Comparison of ENCODE assay signal across 25 mouse cellular contexts in the genomic region with DNA sequence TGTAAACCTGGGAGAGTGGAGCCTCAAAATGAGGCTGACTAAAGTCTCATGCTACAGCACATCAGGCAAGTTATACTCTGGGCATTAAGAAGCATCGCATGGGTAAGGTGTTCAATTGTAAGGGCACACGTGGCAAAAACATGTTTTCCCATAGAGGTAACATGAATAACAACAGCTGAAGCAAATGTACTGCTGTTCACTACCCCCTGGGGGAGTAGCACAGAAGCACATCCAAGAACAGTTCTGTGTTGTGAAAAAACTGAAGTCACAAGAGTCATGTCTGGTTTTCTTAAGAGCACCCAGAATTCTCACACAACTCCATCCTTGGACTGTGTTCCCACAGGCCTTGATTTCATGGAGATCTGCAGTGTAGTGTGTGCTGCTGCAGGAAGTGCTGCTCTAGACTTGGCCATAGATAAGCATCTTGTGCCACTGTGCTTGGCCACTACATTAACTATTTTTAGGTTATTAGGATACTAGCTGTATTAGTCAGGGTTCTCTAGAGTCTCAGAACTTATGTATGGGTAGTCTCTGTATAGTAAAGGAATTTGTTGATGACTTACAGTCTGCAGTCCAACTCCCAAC. TPM values are rescaled to one million over a fixed set of nuclear protein-coding genes. Genes with fewer than 3 reads are reported as not detected.
DNase-seq lines count a peak whose midpoint lies in the region; ATAC-seq and TF ChIP-seq lines count a peak whose summit lies in the region.
"Had no signal": no experiment of that assay in that cellular context is flagged by ENCODE, and none has a peak within 500 bp of the region (broad histone marks: within the 10 kb centered on the region; RNA-seq: fewer than 3 reads in every experiment).

No protein-coding gene starts in this region.

- WGBS in forebrain, postnatal 0 days = 85% methylated on average over 2 of the region's 2 CpGs
- WGBS in forebrain, embryonic 12.5 days = 73% methylated on average over 2 of the region's 2 CpGs
- 88% methylated on average over 2 of the region's 2 CpGs for WGBS in kidney, embryonic 15.5 days

- H3K27me3 ChIP-seq in forebrain, postnatal 0 days (ENCODE audit: insufficient read depth, low read length) = no peaks in the 10 kb centered on the region
- H3K27me3 ChIP-seq in forebrain, embryonic 12.5 days = no peaks in the 10 kb centered on the region; the same call in 1 of the 2 replicates
- no peaks in the 10 kb centered on the region for H3K27me3 ChIP-seq in kidney, embryonic 15.5 days
- H3K27me3 ChIP-seq: CH12.LX; embryonic facial prominence, embryonic 12.5 days; forebrain, embryonic 13.5 days; hindbrain, embryonic 12.5 days had no signal

- H3K36me3 ChIP-seq in forebrain, postnatal 0 days (ENCODE audit: insufficient read depth) = 0 out of 2 replicates have a peak, but pooled peaks cover 4% of the 10 kb centered on the region
- no peaks in the 10 kb centered on the region for H3K36me3 ChIP-seq in forebrain, embryonic 12.5 days (replicated peaks)
- peaks cover 6% of the 10 kb centered on the region; the same call in 1 of the 2 replicates for H3K36me3 ChIP-seq in kidney, embryonic 15.5 days
- H3K36me3 ChIP-seq: embryonic facial prominence, embryonic 12.5 days had no signal

- DNase-seq in forebrain, postnatal 0 days = no peak
- no peak for DNase-seq in layer of hippocampus, adult 2 months (ENCODE audit: low spot score in 2 of 2)
- no peak for DNase-seq in layer of hippocampus, adult 9-10 months (ENCODE audit: low spot score)
- DNase-seq in 3T3-L1 (ENCODE audit: low read depth, low spot score) = peak; percentile 12
- DNase-seq: adrenal gland, adult 8-10 months; cerebellum, adult 11 months; cerebellum, adult 8-10 months; cerebellum, postnatal 14 days; gastrocnemius, postnatal 36 days; heart, adult 18-20 months; heart, postnatal 4 days had no signal

- H3K9me3 ChIP-seq in forebrain, postnatal 0 days (ENCODE audit: low read length) = no peaks in the 10 kb centered on the region
- no peaks in the 10 kb centered on the region for H3K9me3 ChIP-seq in forebrain, embryonic 12.5 days
- H3K9me3 ChIP-seq in kidney, embryonic 15.5 days (replicated peaks) = no peaks in the 10 kb centered on the region
- H3K9me3 ChIP-seq: embryonic facial prominence, embryonic 12.5 days; forebrain, embryonic 13.5 days; hindbrain, embryonic 12.5 days had no signal

- H3K4me1 ChIP-seq in forebrain, postnatal 0 days (ENCODE audit: insufficient read depth) = peaks cover 5% of the 10 kb centered on the region
- peaks cover 15% of the 10 kb centered on the region for H3K4me1 ChIP-seq in forebrain, embryonic 12.5 days
- H3K4me1 ChIP-seq in embryonic fibroblast, embryonic 13.5 days (ENCODE audit: control insufficient read depth, insufficient read depth, low read length) = 0 out of 2 replicates have a peak, but pooled peaks cover 5% of the 10 kb centered on the region
- peaks cover 24% of the 10 kb centered on the region for H3K4me1 ChIP-seq in kidney, embryonic 15.5 days

- TF ChIP-seq CTCF in forebrain, postnatal 0 days (IDR thresholded peaks at IDR 0.05; ENCODE audit: low read depth) = 0 out of 2 replicates have a peak, but pooled peaks have one; percentile 2
- peak; percentile 54 for TF ChIP-seq CTCF in layer of hippocampus, adult 2 months (conservative IDR thresholded peaks at IDR 0.05)
- no peak for TF ChIP-seq CTCF in embryonic fibroblast, embryonic 13.5 days (IDR thresholded peaks at IDR 0.05; ENCODE audit: borderline replicate concordance, insufficient read depth, low read length)

- no peak for ATAC-seq in forebrain, postnatal 0 days
- ATAC-seq in forebrain, embryonic 12.5 days (ENCODE audit: low FRiP score) = no peak
- ATAC-seq in kidney, embryonic 15.5 days (replicated peaks; ENCODE audit: low FRiP score) = no peak
- ATAC-seq: forebrain, embryonic 13.5 days; hindbrain, embryonic 16.5 days had no signal

- no peak overlapping the region for H3K4me2 ChIP-seq in forebrain, postnatal 0 days (ENCODE audit: low read depth)
- no peak overlapping the region for H3K4me2 ChIP-seq in forebrain, embryonic 12.5 days
- no peak overlapping the region for H3K4me2 ChIP-seq in kidney, embryonic 15.5 days
- H3K4me2 ChIP-seq: embryonic facial prominence, embryonic 12.5 days; forebrain, embryonic 13.5 days; heart, embryonic 11.5 days; hindbrain, embryonic 12.5 days had no signal

- H3K9ac ChIP-seq in forebrain, postnatal 0 days = no peak overlapping the region
- no peak overlapping the region for H3K9ac ChIP-seq in forebrain, embryonic 12.5 days
- H3K9ac ChIP-seq in kidney, embryonic 15.5 days = no peak overlapping the region
- H3K9ac ChIP-seq: embryonic facial prominence, embryonic 12.5 days; forebrain, embryonic 13.5 days; hindbrain, embryonic 12.5 days had no signal

- no peak for TF ChIP-seq POLR2A in embryonic fibroblast, embryonic 13.5 days (IDR thresholded peaks at IDR 0.05; ENCODE audit: low read depth, low read length)

- no peak overlapping the region for H3K27ac ChIP-seq in forebrain, postnatal 0 days (ENCODE audit: low read depth, low read length)
- H3K27ac ChIP-seq in forebrain, embryonic 12.5 days = no peak overlapping the region
- no peak overlapping the region for H3K27ac ChIP-seq in layer of hippocampus, adult 2 months
- H3K27ac ChIP-seq in embryonic fibroblast, embryonic 13.5 days (ENCODE audit: insufficient read depth, low read length) = peak overlapping the region; percentile 89
- H3K27ac ChIP-seq in kidney, embryonic 15.5 days = no peak overlapping the region
- H3K27ac ChIP-seq: embryonic facial prominence, embryonic 12.5 days; forebrain, embryonic 13.5 days; hindbrain, embryonic 12.5 days had no signal

- no peak overlapping the region for H3K4me3 ChIP-seq in forebrain, postnatal 0 days (ENCODE audit: low read depth, low read length)
- no peak overlapping the region for H3K4me3 ChIP-seq in forebrain, embryonic 12.5 days (replicated peaks)
- no peak overlapping the region for H3K4me3 ChIP-seq in layer of hippocampus, adult 2 months
- H3K4me3 ChIP-seq in embryonic fibroblast, embryonic 13.5 days (ENCODE audit: insufficient read depth, low read length) = no peak overlapping the region
- no peak overlapping the region for H3K4me3 ChIP-seq in kidney, embryonic 15.5 days (replicated peaks)
- H3K4me3 ChIP-seq: embryonic facial prominence, embryonic 12.5 days; forebrain, embryonic 13.5 days; hindbrain, embryonic 12.5 days had no signal

RNA-seq across cellular contexts. Expression of a gene that starts 1.9 kb away (rescaled TPM):
- total RNA-seq in forebrain, postnatal 0 days (2014; rRNA removed) = 55.2 and 59.2 TPM in 2 replicates
- 64.1 and 64.7 TPM in 2 replicates for polyA plus RNA-seq in forebrain, postnatal 0 days (2015; fragmentation: Nextera tagmentation; extraction: Ambion mirVana)
- polyA plus RNA-seq in forebrain, embryonic 12.5 days (2016; fragmentation: Nextera tagmentation; extraction: Ambion mirVana) = 35.0 and 39.0 TPM in 2 replicates
- total RNA-seq in layer of hippocampus, adult 2 months (2021) = 10 to 100 TPM; 44.7 to 47.2 TPM
- polyA plus RNA-seq in embryonic fibroblast, embryonic 13.5 days (2011; ENCODE audit: insufficient read length, low read depth, missing spikeins) = 15.8 and 16.5 TPM in 2 replicates
- 43.1 and 49.4 TPM in 2 replicates for polyA plus RNA-seq in kidney, embryonic 15.5 days (2015; fragmentation: Nextera tagmentation; extraction: Ambion mirVana)

RNA-seq across cellular contexts. Expression of a gene that starts 11.9 kb away (rescaled TPM):
- 0.24 TPM in 1 of 2 replicates, not detected in the other for total RNA-seq in forebrain, postnatal 0 days (2014; rRNA removed)
- 0.24 and 0.86 TPM in 2 replicates for polyA plus RNA-seq in forebrain, postnatal 0 days (2015; fragmentation: Nextera tagmentation; extraction: Ambion mirVana)
- polyA plus RNA-seq in forebrain, embryonic 12.5 days (2016; fragmentation: Nextera tagmentation; extraction: Ambion mirVana) = 2.3 and 3.9 TPM in 2 replicates
- 1 to 10 TPM in 1 of 2 experiments, under 1 TPM in 1; 0.44 to 1.4 TPM for total RNA-seq in layer of hippocampus, adult 2 months (2021)
- 203 and 419 TPM in 2 replicates for polyA plus RNA-seq in embryonic fibroblast, embryonic 13.5 days (2011; ENCODE audit: insufficient read length, low read depth, missing spikeins)
- polyA plus RNA-seq in kidney, embryonic 15.5 days (2015; fragmentation: Nextera tagmentation; extraction: Ambion mirVana) = 11.1 and 40.8 TPM in 2 replicates
- total RNA-seq: CH12.LX had no signal

RNA-seq across cellular contexts. Expression of a gene that starts 15.9 kb away (rescaled TPM):
- 31.0 and 32.3 TPM in 2 replicates for total RNA-seq in forebrain, postnatal 0 days (2014; rRNA removed)
- polyA plus RNA-seq in forebrain, postnatal 0 days (2015; fragmentation: Nextera tagmentation; extraction: Ambion mirVana) = 13.3 and 16.3 TPM in 2 replicates
- 15.8 and 16.4 TPM in 2 replicates for polyA plus RNA-seq in forebrain, embryonic 12.5 days (2016; fragmentation: Nextera tagmentation; extraction: Ambion mirVana)
- total RNA-seq in layer of hippocampus, adult 2 months (2021) = 10 to 100 TPM; 22.3 to 25.2 TPM
- polyA plus RNA-seq in embryonic fibroblast, embryonic 13.5 days (2011; ENCODE audit: insufficient read length, low read depth, missing spikeins) = 4.4 and 5.4 TPM in 2 replicates
- polyA plus RNA-seq in kidney, embryonic 15.5 days (2015; fragmentation: Nextera tagmentation; extraction: Ambion mirVana) = 11.7 and 14.0 TPM in 2 replicates

RNA-seq across cellular contexts. Expression of a gene that starts 16.1 kb away (rescaled TPM):
- total RNA-seq in forebrain, postnatal 0 days (2014; rRNA removed) = not detected in 2 replicates
- polyA plus RNA-seq in forebrain, postnatal 0 days (2015; fragmentation: Nextera tagmentation; extraction: Ambion mirVana) = not detected in 2 replicates
- not detected in 2 replicates for polyA plus RNA-seq in forebrain, embryonic 12.5 days (2016; fragmentation: Nextera tagmentation; extraction: Ambion mirVana)
- 1 to 10 TPM; 2.2 to 6.3 TPM for total RNA-seq in layer of hippocampus, adult 2 months (2021)
- polyA plus RNA-seq in embryonic fibroblast, embryonic 13.5 days (2011; ENCODE audit: insufficient read length, low read depth, missing spikeins) = not detected in 2 replicates
- polyA plus RNA-seq in kidney, embryonic 15.5 days (2015; fragmentation: Nextera tagmentation; extraction: Ambion mirVana) = not detected in 2 replicates
- total RNA-seq: adrenal gland, postnatal 4 days; CH12.LX; gastrocnemius, adult 8-10 months; gastrocnemius, postnatal 36 days had no signal
- polyA plus RNA-seq: brain, embryonic 14.5 days; embryonic facial prominence, embryonic 12.5 days; forebrain, embryonic 13.5 days; heart, embryonic 11.5 days; heart, embryonic 16.5 days; hindbrain, embryonic 12.5 days; hindbrain, embryonic 16.5 days; intestine, embryonic 14.5 days had no signal

RNA-seq across cellular contexts. Expression of a gene that starts 29.8 kb away (rescaled TPM):
- 122 and 137 TPM in 2 replicates for total RNA-seq in forebrain, postnatal 0 days (2014; rRNA removed)
- 165 and 170 TPM in 2 replicates for polyA plus RNA-seq in forebrain, postnatal 0 days (2015; fragmentation: Nextera tagmentation; extraction: Ambion mirVana)
- polyA plus RNA-seq in forebrain, embryonic 12.5 days (2016; fragmentation: Nextera tagmentation; extraction: Ambion mirVana) = 178 and 186 TPM in 2 replicates
- 10 to 100 TPM; 54.6 to 54.8 TPM for total RNA-seq in layer of hippocampus, adult 2 months (2021)
- 65.2 and 69.7 TPM in 2 replicates for polyA plus RNA-seq in embryonic fibroblast, embryonic 13.5 days (2011; ENCODE audit: insufficient read length, low read depth, missing spikeins)
- 193 and 194 TPM in 2 replicates for polyA plus RNA-seq in kidney, embryonic 15.5 days (2015; fragmentation: Nextera tagmentation; extraction: Ambion mirVana)
